Mouse (Mus musculus) granulocyte monocyte progenitor cell, adult 5-6 weeks (primary cell): Measurements from ENCODE around the gene Cct3. TPM values are rescaled to one million over a fixed set of nuclear protein-coding genes. Genes with fewer than 3 reads are reported as not detected.
A peak's percentile ranks its signal among the peaks of the same experiment; 100 is the strongest.
"Not testable (repeated sequence)": the region's sequence is repeated elsewhere in the genome, so short reads cannot be mapped to it uniquely, and the experiment has no call there.

ENCODE experiments used
- ATAC-seq: replicated peaks from 2 replicates; pipeline ENCODE4 v1.8.0; 2016; ENCODE audit warnings: mild to moderate bottlenecking, moderate TSS enrichment, inconsistent platforms; ENCODE audit not compliant: poor library complexity, severe bottlenecking
- total RNA-seq, 2 experiments: library from RNA; stranded (forward) in 1 of 2; stranded (reverse) in 1 of 2; fragments of 200-712, 200-1000 nt in 1 of 2; fragments of >200 nt in 1 of 2; fragmentation: Nextera tagmentation in 1 of 2; gene quantifications; 2 replicates each; pipeline ENCODE4 v1.2.3; 2014 to 2017

The Cct3 gene
- total RNA-seq, 2 experiments from 2014 or later, result 381 to 499 TPM

GRCm38 (mm10) chr3:88354396-88355165, 57.7 kb downstream of the Cct3 start:
- ATAC-seq, result no peak

- ATAC-seq, result no peak
These were observed 62.7 kb downstream of the Cct3 start for GRCm38 (mm10) chr3:88359584-88359983.

GRCm38 (mm10) chr3:88359989-88360388, 63.1 kb downstream of the Cct3 start:
- ATAC-seq, result no peak

GRCm38 (mm10) chr3:88361096-88361495, 64.2 kb downstream of the Cct3 start:
- no peak for ATAC-seq

GRCm38 (mm10) chr3:88361612-88362313, 64.8 kb downstream of the Cct3 start:
- no peak for ATAC-seq

GRCm38 (mm10) chr3:88363700-88364099, 66.8 kb downstream of the Cct3 start:
- no peak for ATAC-seq

- no peak for ATAC-seq
These were observed 67.4 kb downstream of the Cct3 start, which contains the start of gene Paqr6 for GRCm38 (mm10) chr3:88364337-88364736. Gene Paqr6 (plus strand): TSS chr3:88364584.

GRCm38 (mm10) chr3:88365705-88366361, 68.9 kb downstream of the Cct3 start:
- ATAC-seq, result no peak

- peak; percentile 81 for ATAC-seq
These were observed 70.0 kb downstream of the Cct3 start for GRCm38 (mm10) chr3:88366830-88367428.

- ATAC-seq, result not testable (repeated sequence)
These were observed 70.6 kb downstream of the Cct3 start for GRCm38 (mm10) chr3:88367517-88367916.

GRCm38 (mm10) chr3:88368511-88368910, 71.6 kb downstream of the Cct3 start:
- not testable (repeated sequence) for ATAC-seq

Other genes starting within 250 kb of the Cct3 start
- 73.8 and 84.3 TPM in 2 replicates for gene Naxe, start 238.6 kb upstream of the Cct3 start, total RNA-seq (2014; fragmentation: Nextera tagmentation)
- gene Naxe, start 238.6 kb upstream of the Cct3 start, total RNA-seq (2017), result 34.3 and 36.1 TPM in 2 replicates
- not detected in 2 replicates for gene Ttc24, start 218.8 kb upstream of the Cct3 start, total RNA-seq (2014; fragmentation: Nextera tagmentation)
- not detected in 2 replicates for gene Ttc24, start 218.8 kb upstream of the Cct3 start, total RNA-seq (2017)
- gene Iqgap3, start 215.1 kb upstream of the Cct3 start, total RNA-seq (2014; fragmentation: Nextera tagmentation), result 5.9 and 9.9 TPM in 2 replicates
- 19.5 and 19.9 TPM in 2 replicates for gene Iqgap3, start 215.1 kb upstream of the Cct3 start, total RNA-seq (2017)
- 119 and 132 TPM in 2 replicates for gene Mef2d, start 154.7 kb upstream of the Cct3 start, total RNA-seq (2014; fragmentation: Nextera tagmentation)
- gene Mef2d, start 154.7 kb upstream of the Cct3 start, total RNA-seq (2017), result 42.4 and 52.4 TPM in 2 replicates
- not detected in 2 replicates for gene Rhbg, start 42.4 kb upstream of the Cct3 start, total RNA-seq (2014; fragmentation: Nextera tagmentation)
- gene Rhbg, start 42.4 kb upstream of the Cct3 start, total RNA-seq (2017), result not detected in 2 replicates
- not detected in 2 replicates for gene Gm38392, start 9.9 kb upstream of the Cct3 start, total RNA-seq (2014; fragmentation: Nextera tagmentation)
- gene Gm38392, start 9.9 kb upstream of the Cct3 start, total RNA-seq (2017), result not detected in 2 replicates
- gene Tsacc, start 117 bp upstream of the Cct3 start, total RNA-seq (2014; fragmentation: Nextera tagmentation), result 13.8 and 19.0 TPM in 2 replicates
- gene Tsacc, start 117 bp upstream of the Cct3 start, total RNA-seq (2017), result 7.5 and 10.0 TPM in 2 replicates
- gene Glmp, start 27.9 kb downstream of the Cct3 start, total RNA-seq (2014; fragmentation: Nextera tagmentation), result 123 and 165 TPM in 2 replicates
- 26.7 and 29.3 TPM in 2 replicates for gene Glmp, start 27.9 kb downstream of the Cct3 start, total RNA-seq (2017)
- gene Tmem79, start 39.0 kb downstream of the Cct3 start, total RNA-seq (2014; fragmentation: Nextera tagmentation), result 0.56 and 2.0 TPM in 2 replicates
- gene Tmem79, start 39.0 kb downstream of the Cct3 start, total RNA-seq (2017), result 0.78 and 1.8 TPM in 2 replicates
- 50.8 and 53.1 TPM in 2 replicates for gene Smg5, start 39.1 kb downstream of the Cct3 start, total RNA-seq (2014; fragmentation: Nextera tagmentation)
- gene Smg5, start 39.1 kb downstream of the Cct3 start, total RNA-seq (2017), result 64.1 and 79.0 TPM in 2 replicates
- not detected in 2 replicates for gene Paqr6, start 67.5 kb downstream of the Cct3 start, total RNA-seq (2014; fragmentation: Nextera tagmentation)
- not detected in 2 replicates for gene Paqr6, start 67.5 kb downstream of the Cct3 start, total RNA-seq (2017)
- not detected in 2 replicates for gene Bglap3, start 75.6 kb downstream of the Cct3 start, total RNA-seq (2014; fragmentation: Nextera tagmentation)
- gene Bglap3, start 75.6 kb downstream of the Cct3 start, total RNA-seq (2017), result not detected in 2 replicates
- gene Bglap2, start 81.6 kb downstream of the Cct3 start, total RNA-seq (2014; fragmentation: Nextera tagmentation), result not detected in 2 replicates
- not detected in 2 replicates for gene Bglap2, start 81.6 kb downstream of the Cct3 start, total RNA-seq (2017)
- not detected in 2 replicates for gene Bglap, start 87.3 kb downstream of the Cct3 start, total RNA-seq (2014; fragmentation: Nextera tagmentation)
- not detected in 2 replicates for gene Bglap, start 87.3 kb downstream of the Cct3 start, total RNA-seq (2017)
- gene Pmf1, start 113.2 kb downstream of the Cct3 start, total RNA-seq (2014; fragmentation: Nextera tagmentation), result 115 and 122 TPM in 2 replicates
- gene Pmf1, start 113.2 kb downstream of the Cct3 start, total RNA-seq (2017), result 128 and 141 TPM in 2 replicates
- gene Slc25a44, start 128.0 kb downstream of the Cct3 start, total RNA-seq (2014; fragmentation: Nextera tagmentation), result 13.1 and 13.5 TPM in 2 replicates
- gene Slc25a44, start 128.0 kb downstream of the Cct3 start, total RNA-seq (2017), result 11.6 and 13.8 TPM in 2 replicates
- gene Sema4a, start 164.1 kb downstream of the Cct3 start, total RNA-seq (2014; fragmentation: Nextera tagmentation), result 24.0 and 38.5 TPM in 2 replicates
- gene Sema4a, start 164.1 kb downstream of the Cct3 start, total RNA-seq (2017), result 25.1 and 35.7 TPM in 2 replicates
- not detected in 2 replicates for gene Lmna, start 212.8 kb downstream of the Cct3 start, total RNA-seq (2014; fragmentation: Nextera tagmentation)
- 0.41 and 1.6 TPM in 2 replicates for gene Lmna, start 212.8 kb downstream of the Cct3 start, total RNA-seq (2017)
- 3.8 and 5.1 TPM in 2 replicates for gene Mex3a, start 235.3 kb downstream of the Cct3 start, total RNA-seq (2014; fragmentation: Nextera tagmentation)
- 1.7 and 2.5 TPM in 2 replicates for gene Mex3a, start 235.3 kb downstream of the Cct3 start, total RNA-seq (2017)